Mouse (Mus musculus) Patski (cell line): ENCODE results near the gene Dst. TPM values are rescaled to one million over a fixed set of nuclear protein-coding genes. Genes with fewer than 3 reads are reported as not detected.
A peak's percentile ranks its signal among the peaks of the same experiment; 100 is the strongest.

Source experiments
- ATAC-seq: fragments of 100-300 bp; one replicate; pipeline ENCODE4 v1.8.0; 2021
- CTCF ChIA-PET: fragments of 350-600 bp; sonication (Branson Sonifier 250); formaldehyde crosslinking; loops from one replicate; lab custom pipeline; 2022; ENCODE audit warnings: inconsistent platforms; lab: Charles Lee
- POLR2A ChIA-PET: fragments of 350-600 bp; sonication (Branson Sonifier 250); formaldehyde crosslinking; loops from one replicate; lab custom pipeline; 2022; ENCODE audit warnings: antibody characterized with exemption, inconsistent platforms; lab: Charles Lee
- DNase-seq: peaks from one replicate; pipeline ENCODE4 v3.0.0-alpha.2; 2011; ENCODE audit warnings: low read depth, low spot score
- H3K27me3 ChIP-seq: fragments of 371-371 bp; one replicate; pipeline ENCODE4 v1.5.1; 2021
- CTCF ChIP-seq: fragments of 100-300 bp; IDR thresholded peaks from one replicate; pipeline ENCODE4 v1.5.1; 2021
- in situ Hi-C: fragments of 300-500 bp; cut with MboI; formaldehyde crosslinking; loops from 3 replicates; pipeline ENCODE4 v1.11.1; 2018; ENCODE audit warnings: low pct_unique_long_range_greater_than_20kb, mixed read lengths
- polyA plus RNA-seq: library from polyadenylated mRNA; unstranded; gene quantifications from one replicate; pipeline ENCODE4 v1.2.3, GENCODE M21; 2021

The Dst gene
- polyA plus RNA-seq, 1 experiment from 2014 or later, result 176 TPM

DNA sequence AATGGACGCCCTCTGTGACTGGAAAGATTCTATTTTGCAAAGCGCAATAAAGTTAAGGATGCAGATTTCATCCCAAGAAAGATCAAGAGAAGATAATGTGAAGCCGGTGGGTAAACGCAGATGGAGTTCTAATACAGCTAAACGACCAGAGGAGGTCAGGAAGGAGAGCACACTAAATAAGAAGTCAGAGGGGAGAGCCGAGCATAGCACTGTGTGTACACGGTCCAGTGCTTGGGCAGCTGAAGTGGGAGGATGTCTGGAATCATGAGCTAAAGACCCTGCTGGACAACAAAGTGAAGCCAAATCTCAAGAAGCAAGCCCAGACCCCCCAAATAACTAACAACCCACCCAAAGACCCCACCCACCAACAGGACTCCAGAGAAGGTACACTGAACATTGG lies 14.9 kb downstream of the Dst start:
- H3K27me3 ChIP-seq, result no peaks in the 10 kb centered on the region
- POLR2A ChIA-PET, result no interaction called here
- CTCF ChIA-PET, result interaction anchor here (1.0 kb wide), 1 partner anchor 15 kb away, joined by 3 read pairs; the partner anchor contains the start of gene Dst
- ATAC-seq, result no peak
- TF ChIP-seq CTCF, result no peak
- in situ Hi-C loops, result no loop called here
- DNase-seq, result no peak

DNA sequence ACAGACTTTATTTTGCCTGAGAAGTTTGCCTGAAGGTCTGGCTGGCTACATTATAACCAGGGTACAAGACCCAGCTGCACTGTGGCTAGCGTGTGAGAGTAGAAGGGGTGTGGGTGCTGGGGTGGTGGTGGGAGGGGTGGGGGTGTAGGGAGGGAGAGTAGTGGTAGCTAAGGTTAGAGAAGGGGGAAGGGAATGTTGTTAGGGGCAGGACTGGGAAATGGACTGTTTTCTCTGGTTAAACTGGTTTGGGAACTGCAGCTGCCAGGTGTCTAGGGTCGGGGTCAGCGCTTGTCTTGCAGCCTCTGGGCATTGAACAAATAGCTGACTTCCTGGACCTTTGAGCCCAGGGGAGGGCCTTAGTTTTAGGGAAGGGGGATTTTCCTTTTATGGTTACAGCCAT lies 17.3 kb downstream of the Dst start:
- CTCF ChIA-PET, result interaction anchor here (1.1 to 1.5 kb wide), 4 partner anchors 16 to 42 kb away, joined by 3 read pairs; no protein-coding TSS in a partner anchor
- in situ Hi-C loops, result no loop called here

DNA sequence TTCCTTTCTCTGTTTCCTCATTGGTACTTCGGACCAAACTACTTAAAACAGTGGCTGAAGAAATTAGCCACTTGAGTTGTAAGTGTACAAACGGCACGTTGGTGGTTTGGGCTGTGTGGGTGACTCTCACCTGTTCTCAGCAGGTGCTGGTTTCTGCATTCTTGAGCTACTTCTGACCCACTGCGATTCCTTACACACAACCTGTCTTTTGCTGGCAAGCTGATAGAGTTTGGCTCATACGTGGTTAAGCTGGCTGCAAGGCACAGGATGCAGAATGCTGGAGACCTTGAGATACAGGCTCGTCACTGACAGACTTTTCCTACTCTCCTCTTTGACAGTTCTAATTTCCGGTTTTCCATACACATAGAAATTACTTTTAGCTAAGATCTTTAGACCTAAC lies 19.4 kb downstream of the Dst start:
- in situ Hi-C loops, result no loop called here
- POLR2A ChIA-PET, result no interaction called here
- H3K27me3 ChIP-seq, result no peaks in the 10 kb centered on the region
- no peak for DNase-seq
- no peak for ATAC-seq
- no peak for TF ChIP-seq CTCF
- CTCF ChIA-PET, result no interaction called here

More for the DNA sequence above, 17.3 kb downstream of the Dst start:
- DNase-seq (no peak), ATAC-seq (no peak)
- POLR2A ChIA-PET, result interaction anchor here (1.4 kb wide), 1 partner anchor 17 kb away, joined by 4 read pairs; the partner anchor contains the start of genes Bend6 and Dst
- no peaks in the 10 kb centered on the region for H3K27me3 ChIP-seq
- TF ChIP-seq CTCF, result no peak

DNA sequence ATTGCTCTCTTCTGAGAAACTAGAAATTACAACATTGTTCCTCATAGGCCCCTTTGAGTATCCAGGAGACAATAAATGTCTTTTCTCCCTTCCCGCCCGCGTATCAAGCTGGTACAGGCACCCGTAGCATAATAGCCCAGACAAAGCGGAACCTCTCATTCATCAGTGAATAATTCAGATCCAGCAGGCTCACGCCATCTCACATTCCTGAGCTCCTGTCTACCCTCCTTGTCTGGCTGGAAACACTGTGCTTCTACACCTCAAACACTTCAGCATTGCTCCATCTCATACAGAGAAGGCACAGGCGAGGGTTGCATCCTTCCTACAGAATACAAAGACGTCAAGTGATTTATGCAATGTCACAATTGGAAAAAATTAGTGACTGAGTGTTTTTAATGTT lies 23.8 kb downstream of the Dst start:
- no peak for TF ChIP-seq CTCF

DNA sequence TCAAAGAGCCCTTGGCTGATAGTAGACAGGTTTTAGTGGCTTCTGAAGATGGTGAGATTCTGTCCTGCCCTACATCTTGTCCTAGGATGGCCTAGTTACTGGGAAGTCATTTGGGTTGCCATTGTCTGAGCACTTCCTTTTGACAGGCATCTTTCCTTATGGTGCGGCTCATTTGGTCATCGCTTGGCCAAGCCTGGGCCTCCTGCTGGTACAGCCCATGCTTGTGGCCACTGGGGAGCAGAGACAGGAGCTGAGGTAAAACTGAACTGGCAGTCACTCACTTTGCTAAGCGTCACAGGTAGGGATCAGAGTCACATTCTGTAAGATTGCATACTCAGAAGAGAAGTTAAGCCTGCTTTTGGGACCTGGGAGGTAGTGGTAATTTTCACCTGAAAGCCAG lies 24.2 kb downstream of the Dst start:
- ChIA-PET POLR2A (no interaction called here), CTCF (no interaction called here)
- no peaks in the 10 kb centered on the region for H3K27me3 ChIP-seq
- in situ Hi-C loops, result no loop called here
- DNase-seq (no peak), ATAC-seq (no peak)
- no peak for TF ChIP-seq CTCF

More for the DNA sequence above, 23.8 kb downstream of the Dst start:
- ChIA-PET CTCF (interaction anchor here (1.0 to 1.3 kb wide), 2 partner anchors 9 to 38 kb away, joined by 3 read pairs; no protein-coding TSS in a partner anchor), POLR2A (no interaction called here)
- DNase-seq, result no peak
- in situ Hi-C loops, result no loop called here
- no peak for ATAC-seq
- no peaks in the 10 kb centered on the region for H3K27me3 ChIP-seq

DNA sequence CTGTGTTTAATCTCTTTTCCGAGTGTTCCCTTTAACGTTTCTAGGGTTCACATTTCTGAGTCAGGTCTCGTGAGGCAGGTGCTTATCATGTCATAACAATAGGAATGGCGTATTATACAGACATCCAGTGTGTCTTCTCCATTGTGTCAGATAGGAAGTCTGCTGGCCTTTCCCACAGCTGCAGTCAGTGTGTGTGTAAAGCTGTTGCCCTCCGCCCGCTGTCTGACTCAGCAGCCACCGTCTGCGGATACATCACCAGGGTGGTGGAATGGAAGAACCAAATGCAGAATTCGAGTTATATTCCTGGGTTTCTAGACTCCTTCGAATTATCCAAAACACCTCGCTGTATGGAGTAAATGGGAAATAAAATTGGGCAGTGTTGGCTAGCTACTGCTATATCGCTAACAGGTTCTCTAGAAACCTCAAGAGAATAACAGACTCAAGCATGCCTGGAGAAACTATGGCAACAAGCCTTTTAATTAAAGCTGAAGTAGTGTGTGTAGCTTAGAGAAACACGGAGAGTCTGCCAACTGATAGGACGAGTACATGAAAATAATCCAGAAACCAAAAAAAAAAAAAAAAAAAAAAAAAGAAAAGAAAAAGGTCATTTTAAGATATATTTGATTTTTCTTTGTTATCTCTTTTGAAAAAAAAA lies 24.9 kb downstream of the Dst start:
- ChIA-PET POLR2A (no interaction called here), CTCF (no interaction called here)
- TF ChIP-seq CTCF, result no peak
- H3K27me3 ChIP-seq, result no peaks in the 10 kb centered on the region
- in situ Hi-C loops, result no loop called here
- DNase-seq (no peak), ATAC-seq (no peak)

DNA sequence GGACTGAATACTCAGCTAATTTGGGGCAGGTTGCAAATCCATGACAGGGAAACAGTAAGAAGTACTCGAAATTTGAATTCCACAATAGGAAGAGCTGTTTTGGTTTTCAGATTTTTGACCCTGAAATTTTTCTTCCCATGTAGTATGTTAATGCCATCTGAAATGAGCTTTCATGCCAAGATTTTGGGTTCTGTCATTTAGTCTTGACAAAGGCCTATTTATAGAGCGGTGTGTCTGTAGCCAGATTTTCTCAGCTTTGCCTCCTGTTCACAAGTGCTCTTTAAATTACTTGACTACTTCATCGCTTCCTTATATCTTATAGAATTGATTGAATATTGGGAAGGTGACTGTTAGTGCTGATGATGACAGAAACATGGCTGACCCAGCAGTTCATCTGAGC lies 27.9 kb downstream of the Dst start:
- DNase-seq (no peak), ATAC-seq (no peak)
- CTCF ChIA-PET, result interaction anchor here (0.8 to 1.2 kb wide), 3 partner anchors 14 to 29 kb away, joined by 3 to 4 read pairs (median 3); no protein-coding TSS in a partner anchor
- POLR2A ChIA-PET, result no interaction called here
- no peak for TF ChIP-seq CTCF
- H3K27me3 ChIP-seq, result no peaks in the 10 kb centered on the region
- in situ Hi-C loops, result no loop called here

DNA sequence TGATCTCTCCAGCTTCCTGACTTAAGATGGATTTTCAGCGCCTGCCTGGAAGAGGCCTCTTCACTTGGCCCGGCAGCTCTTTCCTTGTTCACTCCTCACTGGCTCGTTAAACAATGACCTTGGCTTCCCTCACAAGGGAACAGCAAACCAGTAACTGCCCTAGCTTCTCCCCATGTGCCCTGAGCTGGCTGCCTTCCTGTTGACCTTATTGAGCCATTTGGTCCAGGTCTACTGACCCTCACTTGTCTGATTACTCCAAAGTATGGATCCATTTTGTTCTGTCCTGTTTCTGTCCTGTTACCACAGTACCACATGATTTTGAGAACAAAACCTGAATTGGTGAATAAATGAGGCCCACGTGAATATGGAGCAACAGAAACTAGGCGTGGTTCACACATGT lies 31.8 kb downstream of the Dst start:
- in situ Hi-C loops, result no loop called here
- no peak for TF ChIP-seq CTCF
- no peaks in the 10 kb centered on the region for H3K27me3 ChIP-seq
- POLR2A ChIA-PET, result no interaction called here
- ATAC-seq, result no peak
- no peak for DNase-seq
- CTCF ChIA-PET, result no interaction called here

DNA sequence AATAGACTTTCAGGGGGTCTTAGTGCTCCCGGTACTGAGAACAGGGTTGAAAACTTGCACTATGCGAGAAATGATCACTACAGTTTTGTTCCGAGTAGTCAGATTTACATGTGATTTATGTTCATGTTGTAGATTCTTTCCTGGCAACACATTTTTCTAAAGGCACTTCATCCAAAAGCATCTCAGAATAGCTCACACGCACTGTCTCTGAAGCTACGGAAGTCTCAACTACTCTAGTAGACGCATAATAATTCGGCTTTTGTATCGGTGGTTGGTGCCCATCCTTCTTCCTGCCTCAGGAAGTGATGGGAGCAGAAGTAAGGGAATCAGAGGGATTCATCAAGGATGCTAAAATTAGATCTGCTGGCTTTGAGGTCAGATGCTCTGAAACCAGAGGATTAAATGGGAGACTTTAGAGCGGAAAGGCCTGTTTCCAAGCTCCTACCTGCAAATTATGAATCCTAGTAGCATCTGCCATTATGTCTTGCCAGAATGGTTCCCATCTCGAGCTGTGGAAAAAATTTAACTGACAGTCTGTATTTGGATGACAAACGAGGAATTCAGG lies 32.4 kb downstream of the Dst start:
- ATAC-seq, result no peak
- no peak for DNase-seq

DNA sequence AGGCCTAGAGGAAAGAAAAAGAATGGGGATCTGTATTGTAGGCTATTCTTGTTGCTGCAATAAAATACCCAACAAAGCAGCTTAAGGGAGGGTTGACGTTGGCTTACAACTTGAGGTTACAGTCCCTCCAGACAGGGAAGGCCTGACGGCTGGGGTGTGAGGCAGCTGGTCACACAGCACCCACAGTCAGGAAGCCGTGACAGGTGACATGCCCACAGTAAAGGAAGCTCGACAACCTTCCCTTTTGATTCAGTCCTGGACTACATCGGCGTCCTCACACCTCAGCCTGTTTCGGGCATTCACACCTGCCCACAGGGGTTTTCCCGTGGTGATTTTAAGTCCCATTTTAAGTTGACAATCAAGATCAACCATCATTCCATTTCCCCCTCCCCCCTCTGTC lies 34.6 kb downstream of the Dst start:
- DNase-seq (no peak), ATAC-seq (no peak)
- TF ChIP-seq CTCF, result no peak
- ChIA-PET CTCF (interaction anchor here (1.0 kb wide), 1 partner anchor 140 kb away, joined by 3 read pairs; no protein-coding TSS in a partner anchor), POLR2A (no interaction called here)
- no peaks in the 10 kb centered on the region for H3K27me3 ChIP-seq
- in situ Hi-C loops, result no loop called here

More for the DNA sequence above, 32.4 kb downstream of the Dst start:
- ChIA-PET POLR2A (no interaction called here), CTCF (interaction anchor here (1.0 to 1.2 kb wide), 2 partner anchors 9 to 12 kb away, joined by 3 read pairs; no protein-coding TSS in a partner anchor)
- TF ChIP-seq CTCF, result no peak
- H3K27me3 ChIP-seq, result no peaks in the 10 kb centered on the region
- in situ Hi-C loops, result no loop called here

DNA sequence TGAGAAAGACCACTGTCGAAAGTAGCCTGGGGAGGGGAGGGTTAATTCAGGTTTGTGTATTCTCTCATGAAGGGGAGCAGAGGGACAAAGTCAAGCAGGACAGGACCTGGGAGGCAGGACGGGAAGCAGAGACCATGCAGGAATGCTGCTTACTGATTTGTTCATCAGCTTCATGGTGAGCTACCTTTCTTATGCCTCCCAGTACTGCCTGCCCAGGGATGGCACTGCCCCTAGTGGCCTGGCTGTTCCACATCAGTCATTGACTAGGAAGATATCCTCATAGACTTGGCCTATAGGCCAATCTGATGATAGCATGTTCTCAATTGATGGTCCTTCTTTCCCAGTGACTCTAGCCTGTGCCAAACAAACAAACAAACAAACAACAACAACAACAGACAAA lies 35.9 kb downstream of the Dst start:
- no peak for DNase-seq
- no peaks in the 10 kb centered on the region for H3K27me3 ChIP-seq
- ATAC-seq, result no peak
- in situ Hi-C loops, result no loop called here
- TF ChIP-seq CTCF, result peak; percentile 35
- POLR2A ChIA-PET, result no interaction called here
- CTCF ChIA-PET, result no interaction called here
